Mouse (Mus musculus): ENCODE results near the gene Lpin3. TPM values are rescaled to one million over a fixed set of nuclear protein-coding genes. Genes with fewer than 3 reads are reported as not detected.

The Lpin3 gene
- polyA plus RNA-seq, 1 experiment from 2014 or later = 0.55 TPM

DNA sequence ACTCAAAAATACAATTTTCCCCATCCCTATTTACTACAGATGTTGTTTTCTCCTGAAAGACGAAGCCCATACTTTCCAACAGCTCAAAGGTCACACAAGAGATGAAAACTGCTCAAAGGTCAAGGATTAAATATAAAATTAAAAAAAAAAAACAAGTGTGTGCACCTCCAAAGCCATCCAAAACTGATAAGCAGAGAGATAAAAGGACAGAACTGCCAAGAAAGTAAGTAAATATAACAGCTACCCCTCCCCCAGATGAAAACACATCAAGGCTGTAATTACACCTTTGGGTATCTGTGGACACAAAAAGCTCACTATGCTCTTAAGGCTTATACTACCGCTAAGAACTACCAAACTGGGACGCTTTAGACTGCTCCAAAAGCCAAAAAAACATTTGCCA is 11.0 kb upstream of the Lpin3 start:
- Histone ChIP-seq H3K4me1 (replicated peaks) (peaks cover 17% of the 10 kb centered on the region), H3K36me3 (no peaks in the 10 kb centered on the region), H3K27ac (no peak overlapping the region), H3K27me3 (no peaks in the 10 kb centered on the region; the same call in 1 of the 2 replicates), H3K4me2 (no peak overlapping the region), H3K4me3 (replicated peaks) (no peak overlapping the region), H3K9ac (no peak overlapping the region), H3K9me3 (replicated peaks) (no peaks in the 10 kb centered on the region)
- DNase-seq = no peak
- WGBS (ENCODE audit: insufficient replicate concordance) = 59% methylated on average over 3 of the region's 3 CpGs
- ATAC-seq (ENCODE audit: low read depth) = no peak

DNA sequence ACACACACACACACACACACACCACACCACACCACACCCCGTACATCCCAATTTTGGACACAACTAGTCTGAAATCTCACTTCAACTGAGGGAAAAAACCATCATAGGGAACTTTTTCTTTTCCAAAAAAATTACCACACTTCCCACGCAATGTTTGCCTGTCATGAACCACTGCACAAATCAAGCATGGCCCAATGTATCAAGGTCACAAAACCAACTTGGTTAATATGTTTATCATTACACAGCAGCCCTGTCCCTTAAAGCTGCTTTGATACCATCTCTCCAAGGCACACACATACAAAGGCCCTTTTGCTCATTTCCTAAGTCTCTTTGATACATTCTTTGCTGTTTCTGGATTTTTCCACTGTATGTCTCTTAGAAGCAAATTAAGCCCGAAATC is 9.2 kb upstream of the Lpin3 start:
- Histone ChIP-seq H3K36me3 (no peaks in the 10 kb centered on the region), H3K4me3 (replicated peaks) (no peak overlapping the region), H3K27me3 (no peaks in the 10 kb centered on the region; the same call in 1 of the 2 replicates), H3K4me2 (no peak overlapping the region), H3K9ac (no peak overlapping the region), H3K4me1 (replicated peaks) (peaks cover 17% of the 10 kb centered on the region), H3K9me3 (replicated peaks) (no peaks in the 10 kb centered on the region), H3K27ac (no peak overlapping the region)
- 71% methylated on average over 3 of the region's 3 CpGs for WGBS (ENCODE audit: insufficient replicate concordance)
- no peak for DNase-seq
- ATAC-seq (ENCODE audit: low read depth) = no peak

DNA sequence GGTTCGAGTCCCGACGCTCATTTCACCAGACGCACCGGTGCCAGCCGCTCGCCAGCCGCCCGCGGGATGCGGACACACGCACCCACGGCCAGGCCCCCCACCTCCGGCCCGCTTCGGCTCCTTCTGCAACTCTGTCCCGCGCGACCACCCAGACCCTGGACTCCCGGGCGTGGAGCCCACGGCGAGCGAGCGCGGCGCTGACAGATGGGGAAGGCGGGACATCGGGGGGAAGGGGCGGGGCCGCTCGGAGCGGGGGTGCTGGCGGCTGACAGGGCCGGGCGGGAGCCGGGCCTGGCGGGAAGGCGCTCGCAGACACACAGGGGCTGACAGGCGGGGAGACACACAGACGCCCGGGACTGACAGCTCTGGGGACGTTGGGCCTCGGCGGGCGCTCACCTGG is 8.1 kb upstream of the Lpin3 start:
- peak; percentile 91 for ATAC-seq (ENCODE audit: low read depth)
- peak; percentile 61 for DNase-seq
- Histone ChIP-seq H3K27ac (peak overlapping the region; percentile 89), H3K27me3 (no peaks in the 10 kb centered on the region), H3K9me3 (replicated peaks) (no peaks in the 10 kb centered on the region), H3K4me3 (replicated peaks) (peak overlapping the region; percentile 85), H3K4me2 (peak overlapping the region; percentile 97), H3K9ac (peak overlapping the region; percentile 95), H3K4me1 (replicated peaks) (peaks cover 17% of the 10 kb centered on the region), H3K36me3 (no peaks in the 10 kb centered on the region)
- WGBS (ENCODE audit: insufficient replicate concordance) = under 1% methylated on average over 43 of the region's 47 CpGs

DNA sequence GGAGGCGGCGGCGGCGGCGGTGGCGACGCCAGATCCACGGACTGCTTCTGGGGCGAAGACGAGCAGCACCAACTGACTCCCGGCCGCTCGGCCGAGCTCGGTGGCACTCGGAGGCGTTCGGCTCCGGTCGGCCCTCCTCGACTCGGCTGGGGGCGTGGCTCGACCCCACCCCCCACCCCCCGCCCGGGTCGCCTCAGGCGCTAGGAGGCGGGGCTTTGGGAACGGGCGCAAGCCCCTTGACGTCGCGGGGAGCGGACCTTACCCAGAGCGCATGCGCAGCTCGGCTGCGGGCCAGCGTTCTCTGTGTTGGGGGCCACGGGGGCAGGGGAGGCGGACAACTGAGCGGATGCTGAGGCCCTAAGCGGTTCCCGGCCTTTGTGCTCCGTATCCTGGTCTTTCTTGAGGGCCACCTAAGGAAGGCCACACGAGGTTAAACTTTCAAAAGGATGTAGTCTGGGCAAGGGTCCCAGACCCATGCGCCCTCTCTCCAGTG is 7.5 kb upstream of the Lpin3 start, which contains the start of gene Zhx3:
TSS of gene Zhx3 (minus strand) at position 109 of the 493 bp plus-strand sequence.
- H3K27ac ChIP-seq = peak within 1 kb of the TSS; percentile 89
- ATAC-seq (ENCODE audit: low read depth) = peak; percentile 92
- peaks cover 17% of the 10 kb centered on the region for H3K4me1 ChIP-seq (replicated peaks)
- peak within 1 kb of the TSS; percentile 97 for H3K4me2 ChIP-seq
- no peaks in the 10 kb centered on the region for H3K9me3 ChIP-seq (replicated peaks)
- H3K4me3 ChIP-seq (replicated peaks) = peak within 1 kb of the TSS; percentile 85
- no peaks in the 10 kb centered on the region for H3K36me3 ChIP-seq
- H3K9ac ChIP-seq = peak within 1 kb of the TSS; percentile 95
- H3K27me3 ChIP-seq = no peaks in the 10 kb centered on the region
- DNase-seq = peak; percentile 77
- WGBS (ENCODE audit: insufficient replicate concordance) = 1% methylated on average over 38 of the region's 48 CpGs

DNA sequence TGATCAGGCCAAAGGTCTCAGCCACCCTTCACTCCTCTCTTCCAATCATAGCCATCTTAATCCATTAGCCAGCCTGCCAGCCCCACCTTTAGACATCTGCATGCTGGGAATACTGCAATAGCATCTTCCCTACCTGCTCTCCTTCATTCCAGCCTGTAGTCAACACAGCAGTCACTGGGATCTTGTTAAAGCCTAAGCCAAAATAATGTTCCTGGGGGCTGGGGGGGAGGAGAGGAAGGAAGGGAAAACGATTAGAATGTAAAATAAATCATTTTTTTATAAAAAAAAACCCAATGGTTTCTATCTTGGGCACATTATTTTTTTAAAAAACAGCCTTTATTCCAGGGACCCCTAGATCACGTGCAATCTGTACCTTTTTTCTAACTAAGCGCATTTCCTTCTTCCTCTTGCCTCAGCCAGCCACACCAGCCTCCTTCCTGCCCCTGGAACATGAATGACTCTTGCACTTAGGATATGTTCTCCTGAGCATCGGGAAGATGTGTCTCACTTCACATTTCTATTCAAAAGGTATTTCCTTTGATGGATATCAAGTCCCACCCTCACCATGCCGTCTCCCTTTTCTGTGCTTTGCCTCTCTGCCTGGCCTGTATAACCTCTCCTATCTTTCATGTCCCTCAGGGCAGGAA is 6.1 kb upstream of the Lpin3 start:
- H3K9ac ChIP-seq = no peak overlapping the region
- no peak overlapping the region for H3K4me2 ChIP-seq
- ATAC-seq (ENCODE audit: low read depth) = no peak
- no peaks in the 10 kb centered on the region for H3K27me3 ChIP-seq
- H3K4me1 ChIP-seq (replicated peaks) = peaks cover 17% of the 10 kb centered on the region
- DNase-seq = no peak
- H3K27ac ChIP-seq = no peak overlapping the region
- H3K4me3 ChIP-seq (replicated peaks) = no peak overlapping the region
- WGBS (ENCODE audit: insufficient replicate concordance) = 59% methylated on average over 5 of the region's 5 CpGs
- no peaks in the 10 kb centered on the region for H3K36me3 ChIP-seq
- no peaks in the 10 kb centered on the region for H3K9me3 ChIP-seq (replicated peaks)

DNA sequence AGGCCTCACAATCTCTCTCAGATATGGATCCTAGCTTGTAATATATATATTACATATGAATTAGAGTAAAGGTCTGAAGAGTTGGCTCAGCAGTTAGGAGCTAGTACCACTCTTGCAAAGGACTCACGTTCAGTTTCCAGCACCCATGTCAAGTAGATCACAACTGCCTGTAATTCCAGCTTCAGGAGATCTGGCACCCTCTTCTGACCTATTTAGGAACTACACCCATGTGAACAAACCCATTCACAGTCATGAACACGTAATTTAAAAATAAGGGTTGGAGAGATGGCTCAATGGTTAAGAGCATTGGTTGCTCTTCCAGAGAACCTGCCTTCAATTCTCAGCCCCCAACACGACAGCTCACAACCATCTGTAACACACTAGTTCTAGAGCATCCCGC is 4.4 kb upstream of the Lpin3 start:
- no peak for ATAC-seq (ENCODE audit: low read depth)
- Histone ChIP-seq H3K9me3 (replicated peaks) (no peaks in the 10 kb centered on the region), H3K4me3 (replicated peaks) (no peak overlapping the region), H3K27me3 (no peaks in the 10 kb centered on the region), H3K36me3 (no peaks in the 10 kb centered on the region), H3K4me2 (no peak overlapping the region), H3K4me1 (replicated peaks) (peaks cover 14% of the 10 kb centered on the region), H3K27ac (no peak overlapping the region), H3K9ac (no peak overlapping the region)
- 77% methylated on average over 4 of the region's 4 CpGs for whole genome bisulfite sequencing (ENCODE audit: insufficient replicate concordance)
- DNase-seq = no peak

DNA sequence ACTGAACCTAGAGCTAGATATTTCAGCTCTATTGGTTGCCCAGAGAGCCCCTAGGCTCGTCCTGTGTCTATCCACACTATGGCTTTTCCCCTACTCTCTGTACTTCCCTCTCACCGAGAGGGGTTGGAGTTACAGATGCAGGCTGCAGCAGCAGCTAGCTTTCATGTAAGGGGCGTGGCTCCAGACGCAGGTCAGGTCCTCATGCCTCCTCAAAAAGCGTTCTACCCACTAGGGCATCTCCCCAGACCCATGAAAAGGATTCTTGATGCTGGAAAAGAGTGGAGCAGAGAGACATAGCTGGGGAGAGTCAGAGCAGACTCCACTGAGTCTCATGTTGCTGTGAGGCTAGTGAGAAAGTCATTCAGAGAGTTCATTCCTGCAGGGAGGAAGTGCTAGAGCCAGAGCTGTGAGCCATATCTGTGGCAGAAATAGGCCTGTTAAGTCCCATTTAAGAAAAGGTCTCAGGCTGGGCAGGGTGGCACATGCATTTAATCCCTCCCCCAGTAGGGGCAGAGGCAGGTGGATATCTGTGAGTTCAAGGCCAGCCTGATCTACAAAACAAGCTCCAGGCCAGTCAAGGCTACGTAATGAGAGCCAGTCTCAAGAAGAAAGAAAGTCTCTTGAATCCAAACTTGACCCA is 1.1 kb downstream of the Lpin3 start:
- Histone ChIP-seq H3K4me3 (replicated peaks) (no peak overlapping the region), H3K4me1 (replicated peaks) (no peaks in the 10 kb centered on the region), H3K9me3 (replicated peaks) (no peaks in the 10 kb centered on the region), H3K27ac (no peak overlapping the region), H3K36me3 (no peaks in the 10 kb centered on the region), H3K9ac (no peak overlapping the region), H3K4me2 (no peak overlapping the region), H3K27me3 (no peaks in the 10 kb centered on the region)
- DNase-seq (no peak), ATAC-seq (ENCODE audit: low read depth) (no peak)
- 34% methylated on average over 6 of the region's 6 CpGs for WGBS (ENCODE audit: insufficient replicate concordance)

DNA sequence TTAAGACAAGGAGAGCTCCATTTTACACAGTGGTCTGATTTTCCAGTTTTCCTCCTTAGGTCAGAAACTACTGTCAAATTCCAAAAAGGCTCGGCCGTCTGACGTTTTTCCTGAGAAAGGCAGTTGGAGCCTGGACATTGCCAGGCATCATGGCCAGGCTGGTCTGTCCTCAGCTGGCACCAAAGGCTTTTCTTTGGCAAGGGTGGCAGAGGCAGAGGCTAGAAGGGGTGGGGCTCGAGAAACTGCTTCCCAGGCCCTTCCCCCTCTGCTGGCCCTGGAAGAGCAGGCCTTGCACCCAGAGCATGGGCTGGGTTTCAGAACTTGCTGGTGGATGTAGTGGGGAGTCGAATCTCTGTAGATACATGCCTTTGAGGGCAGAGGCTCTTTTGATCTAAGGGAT is 2.0 kb downstream of the Lpin3 start:
- H3K27me3 ChIP-seq = no peaks in the 10 kb centered on the region
- no peaks in the 10 kb centered on the region for H3K36me3 ChIP-seq
- H3K4me3 ChIP-seq (replicated peaks) = no peak overlapping the region
- H3K4me2 ChIP-seq = no peak overlapping the region
- 53% methylated on average over 5 of the region's 5 CpGs for WGBS (ENCODE audit: insufficient replicate concordance)
- no peak overlapping the region for H3K9ac ChIP-seq
- no peak for ATAC-seq (ENCODE audit: low read depth)
- no peak overlapping the region for H3K27ac ChIP-seq
- DNase-seq = no peak
- no peaks in the 10 kb centered on the region for H3K4me1 ChIP-seq (replicated peaks)
- no peaks in the 10 kb centered on the region for H3K9me3 ChIP-seq (replicated peaks)

DNA sequence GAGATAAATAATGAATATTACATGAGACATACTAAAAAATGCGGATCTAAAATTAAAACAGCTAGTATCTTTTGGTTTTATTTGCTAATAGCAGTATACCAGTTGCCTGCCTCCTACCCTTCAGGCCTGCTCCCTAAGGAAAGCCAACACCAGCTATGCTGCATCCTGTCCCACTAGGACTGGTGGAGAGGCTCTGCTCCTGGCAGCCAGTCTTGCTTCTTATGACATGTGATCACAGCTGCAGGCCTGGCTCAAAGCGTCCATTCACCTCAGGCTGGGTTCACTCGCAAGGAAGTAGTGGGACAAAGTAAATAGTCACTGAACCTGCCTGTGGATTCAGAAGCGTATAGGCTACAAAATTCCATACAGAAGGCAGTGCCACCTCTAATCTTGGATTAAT is 3.4 kb downstream of the Lpin3 start:
- Histone ChIP-seq H3K4me1 (replicated peaks) (peaks cover 12% of the 10 kb centered on the region), H3K27me3 (0 out of 2 replicates have a peak, but pooled peaks cover 4% of the 10 kb centered on the region), H3K27ac (no peak overlapping the region), H3K9ac (no peak overlapping the region), H3K4me2 (no peak overlapping the region), H3K36me3 (no peaks in the 10 kb centered on the region), H3K4me3 (replicated peaks) (no peak overlapping the region), H3K9me3 (replicated peaks) (no peaks in the 10 kb centered on the region)
- 64% methylated on average over 4 of the region's 4 CpGs for WGBS (ENCODE audit: insufficient replicate concordance)
- DNase-seq = no peak
- no peak for ATAC-seq (ENCODE audit: low read depth)

DNA sequence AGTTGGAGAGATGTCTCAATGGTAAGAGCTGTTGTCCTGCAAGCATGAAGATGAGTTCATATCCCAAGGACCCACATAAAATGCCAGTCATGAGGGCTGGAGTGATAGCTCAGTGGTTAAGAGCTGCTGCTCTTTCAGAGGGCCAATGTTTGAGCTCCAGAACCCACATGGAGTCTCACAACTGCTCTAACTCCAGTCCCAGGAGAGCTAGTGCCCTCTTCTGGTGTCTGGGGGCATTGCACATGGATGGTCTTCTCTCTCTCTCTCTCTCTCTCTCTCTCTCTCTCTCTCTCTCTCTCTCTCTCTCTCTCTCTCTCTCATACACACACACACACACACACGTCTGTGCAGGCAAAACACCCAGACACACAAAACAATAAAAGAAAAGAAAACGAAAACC is 4.4 kb downstream of the Lpin3 start:
- no peaks in the 10 kb centered on the region for H3K36me3 ChIP-seq
- H3K27me3 ChIP-seq = 0 out of 2 replicates have a peak, but pooled peaks cover 7% of the 10 kb centered on the region
- H3K4me2 ChIP-seq = no peak overlapping the region
- no peak overlapping the region for H3K4me3 ChIP-seq (replicated peaks)
- WGBS (ENCODE audit: insufficient replicate concordance) = 7% methylated on average over 2 of the region's 2 CpGs
- H3K27ac ChIP-seq = no peak overlapping the region
- ATAC-seq (ENCODE audit: low read depth) (no peak), DNase-seq (peak; percentile 38)
- H3K9ac ChIP-seq = no peak overlapping the region
- peaks cover 12% of the 10 kb centered on the region for H3K4me1 ChIP-seq (replicated peaks)
- H3K9me3 ChIP-seq (replicated peaks) = no peaks in the 10 kb centered on the region

DNA sequence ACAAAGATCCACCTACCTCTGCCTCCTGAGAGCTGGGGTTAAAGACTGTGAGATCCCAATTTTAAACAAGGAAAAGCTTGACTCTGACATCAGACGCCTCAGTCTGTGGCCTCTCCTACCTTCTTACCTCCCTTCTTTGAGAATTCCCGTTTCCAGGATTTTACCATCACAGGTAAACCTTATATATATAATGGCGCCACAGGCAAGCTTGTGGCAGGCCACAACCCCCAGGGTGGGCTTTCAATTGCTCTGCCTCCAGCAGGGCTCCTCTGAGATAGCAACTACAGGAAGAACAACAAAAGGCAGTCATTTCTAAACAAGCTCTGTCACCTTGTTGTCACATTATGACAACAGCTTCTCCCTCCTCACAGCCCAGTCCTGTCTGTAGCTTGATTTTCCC is 5.8 kb downstream of the Lpin3 start:
- Histone ChIP-seq H3K4me3 (replicated peaks) (no peak overlapping the region), H3K27ac (no peak overlapping the region), H3K4me1 (replicated peaks) (peaks cover 12% of the 10 kb centered on the region), H3K9ac (no peak overlapping the region), H3K4me2 (no peak overlapping the region), H3K36me3 (no peaks in the 10 kb centered on the region), H3K27me3 (0 out of 2 replicates have a peak, but pooled peaks cover 7% of the 10 kb centered on the region), H3K9me3 (replicated peaks) (no peaks in the 10 kb centered on the region)
- 51% methylated on average over 3 of the region's 3 CpGs for WGBS (ENCODE audit: insufficient replicate concordance)
- no peak for DNase-seq
- ATAC-seq (ENCODE audit: low read depth) = no peak
